Mouse (Mus musculus) lung, postnatal 0 days (tissue): Measurements from ENCODE around the gene Fam193a. TPM values are rescaled to one million over a fixed set of nuclear protein-coding genes. Genes with fewer than 3 reads are reported as not detected.
A peak's percentile ranks its signal among the peaks of the same experiment; 100 is the strongest.

Experiments used
- ATAC-seq: fragments of 200-750 bp; cut with Nextera tagmentation; 2 replicates; pipeline ENCODE4 v1.8.0; 2017; ENCODE audit warnings: moderate library complexity
- DNase-seq: peaks from one replicate; pipeline ENCODE4 v3.0.0-alpha.2; 2016; ENCODE audit warnings: low spot score
- H3K27ac ChIP-seq: fragments of 300-500 bp; sonication (generic); 2 replicates; pipeline ENCODE4 v1.5.1; 2014; ENCODE audit warnings: antibody characterized with exemption, mild to moderate bottlenecking, low read length, mixed read lengths
- H3K27me3 ChIP-seq: fragments of 300-500 bp; sonication (generic); replicated peaks from 2 replicates; pipeline ENCODE4 v1.6.1; 2014; ENCODE audit warnings: low read length, mixed read lengths; ENCODE audit not compliant: insufficient read depth
- H3K36me3 ChIP-seq: fragments of 300-500 bp; sonication (generic); 2 replicates; pipeline ENCODE4 v1.6.1; 2014; ENCODE audit warnings: low read length, mixed read lengths; ENCODE audit not compliant: insufficient read depth
- H3K4me1 ChIP-seq: fragments of 300-500 bp; sonication (generic); 2 replicates; pipeline ENCODE4 v1.6.1; 2014; ENCODE audit warnings: antibody characterized with exemption, low read depth, low read length, mixed read lengths; ENCODE audit not compliant: insufficient read depth
- H3K4me2 ChIP-seq: fragments of 300-500 bp; sonication (generic); replicated peaks from 2 replicates; pipeline ENCODE4 v1.6.1; 2014; ENCODE audit warnings: low read depth, mild to moderate bottlenecking, low read length, moderate library complexity, mixed read lengths
- H3K4me3 ChIP-seq: fragments of 300-500 bp; sonication (generic); 2 replicates; pipeline ENCODE4 v1.5.1; 2014; ENCODE audit warnings: low read depth, low read length
- H3K9ac ChIP-seq: fragments of 300-500 bp; sonication (generic); replicated peaks from 2 replicates; pipeline ENCODE4 v1.6.1; 2014; ENCODE audit warnings: low read depth, mild to moderate bottlenecking
- H3K9me3 ChIP-seq: fragments of 300-500 bp; sonication (generic); 2 replicates; pipeline ENCODE4 v1.6.1; 2016; ENCODE audit warnings: low read length, mixed read lengths
- CTCF ChIP-seq: IDR thresholded peaks from 2 replicates; pipeline ENCODE4 v1.5.1; 2016; ENCODE audit warnings: antibody characterized with exemption, mild to moderate bottlenecking
- EP300 ChIP-seq: IDR thresholded peaks from 2 replicates; pipeline ENCODE4 v1.6.1; 2016; ENCODE audit warnings: antibody characterized with exemption, mild to moderate bottlenecking, control low read depth
- WGBS: fragments of 180-500 bp; shearing (Covaris S2); extraction: QIAGEN DNeasy Blood & Tissue Kit; methylation state at CpG from one replicate; pipeline ENCODE4 v1.1.7; 2014; 5-methylcytosine and 5-hydroxymethylcytosine counted together
- polyA plus RNA-seq: library from polyadenylated mRNA; unstranded; fragments of >200 nt; fragmentation: Nextera tagmentation; extraction: Ambion mirVana; gene quantifications from 2 replicates; pipeline ENCODE4 v1.2.1, GENCODE M21; 2015

The Fam193a gene
- polyA plus RNA-seq, 1 experiment from 2014 or later, result 7.9 TPM

- Histone ChIP-seq H3K27me3 (no peaks in the 10 kb centered on the region), H3K9ac (no peak overlapping the region), H3K4me3 (no peak overlapping the region), H3K4me1 (no peaks in the 10 kb centered on the region), H3K9me3 (no peaks in the 10 kb centered on the region), H3K27ac (no peak overlapping the region), H3K4me2 (no peak overlapping the region), H3K36me3 (no peaks in the 10 kb centered on the region)
- 71% methylated on average over 2 of the region's 2 CpGs for WGBS
- ATAC-seq (no peak), DNase-seq (no peak)
- TF ChIP-seq CTCF, result no peak
- no peak for TF ChIP-seq EP300
These were observed 26.3 kb downstream of the Fam193a start for GRCm38 (mm10) chr5:34395850-34396540.

- DNase-seq, result no peak
- TF ChIP-seq EP300 (no peak), CTCF (peak; percentile 33)
- Histone ChIP-seq H3K36me3 (no peaks in the 10 kb centered on the region), H3K4me1 (no peaks in the 10 kb centered on the region), H3K27me3 (no peaks in the 10 kb centered on the region), H3K4me2 (no peak overlapping the region), H3K4me3 (no peak overlapping the region), H3K9ac (no peak overlapping the region), H3K9me3 (no peaks in the 10 kb centered on the region), H3K27ac (no peak overlapping the region)
- no peak for ATAC-seq
- 83% methylated on average over 2 of the region's 2 CpGs for WGBS
These were observed 28.1 kb downstream of the Fam193a start for GRCm38 (mm10) chr5:34397866-34398265.

- ATAC-seq, result no peak
These were observed 28.6 kb downstream of the Fam193a start for GRCm38 (mm10) chr5:34398326-34398725.

GRCm38 (mm10) chr5:34407366-34407918 lies 37.7 kb downstream of the Fam193a start:
- ATAC-seq (no peak), DNase-seq (no peak)
- Histone ChIP-seq H3K27me3 (no peaks in the 10 kb centered on the region), H3K9me3 (no peaks in the 10 kb centered on the region), H3K9ac (no peak overlapping the region), H3K27ac (no peak overlapping the region), H3K4me1 (no peaks in the 10 kb centered on the region), H3K36me3 (no peaks in the 10 kb centered on the region), H3K4me2 (no peak overlapping the region), H3K4me3 (no peak overlapping the region)
- no peak for TF ChIP-seq EP300
- TF ChIP-seq CTCF, result no peak
- WGBS, result 89% methylated on average over 6 of the region's 6 CpGs

More at GRCm38 (mm10) chr5:34398326-34398725, 28.6 kb downstream of the Fam193a start:
- no peaks in the 10 kb centered on the region for H3K27me3 ChIP-seq
- H3K27ac ChIP-seq, result no peak overlapping the region
- no peak for TF ChIP-seq CTCF
- no peak for TF ChIP-seq EP300
- no peak overlapping the region for H3K9ac ChIP-seq
- no peaks in the 10 kb centered on the region for H3K4me1 ChIP-seq
- 63% methylated on average over 1 of the region's 1 CpGs for WGBS
- H3K4me3 ChIP-seq, result no peak overlapping the region
- H3K36me3 ChIP-seq, result no peaks in the 10 kb centered on the region
- DNase-seq, result no peak
- no peaks in the 10 kb centered on the region for H3K9me3 ChIP-seq
- no peak overlapping the region for H3K4me2 ChIP-seq

GRCm38 (mm10) chr5:34409002-34409401 lies 39.3 kb downstream of the Fam193a start:
- Histone ChIP-seq H3K4me1 (no peaks in the 10 kb centered on the region), H3K27me3 (no peaks in the 10 kb centered on the region), H3K4me2 (no peak overlapping the region), H3K4me3 (no peak overlapping the region), H3K36me3 (no peaks in the 10 kb centered on the region), H3K27ac (no peak overlapping the region), H3K9ac (no peak overlapping the region), H3K9me3 (no peaks in the 10 kb centered on the region)
- 61% methylated on average over 1 of the region's 1 CpGs for WGBS
- no peak for DNase-seq
- no peak for ATAC-seq
- no peak for TF ChIP-seq CTCF

GRCm38 (mm10) chr5:34410819-34411218 lies 41.1 kb downstream of the Fam193a start:
- ATAC-seq (no peak), DNase-seq (no peak)
- Histone ChIP-seq H3K36me3 (no peaks in the 10 kb centered on the region), H3K4me1 (no peaks in the 10 kb centered on the region), H3K27ac (no peak overlapping the region), H3K9ac (no peak overlapping the region), H3K4me2 (no peak overlapping the region), H3K9me3 (no peaks in the 10 kb centered on the region), H3K27me3 (no peaks in the 10 kb centered on the region), H3K4me3 (no peak overlapping the region)
- no peak for TF ChIP-seq CTCF
- TF ChIP-seq EP300, result no peak
- WGBS, result 63% methylated on average over 4 of the region's 4 CpGs
